Mouse (Mus musculus) forebrain, embryonic 13.5 days (tissue): ENCODE measurements around the gene Clca2. TPM values are rescaled to one million over a fixed set of nuclear protein-coding genes. Genes with fewer than 3 reads are reported as not detected.
A peak's percentile ranks its signal among the peaks of the same experiment; 100 is the strongest.

ENCODE experiments used
- ATAC-seq: fragments of 200-750 bp; cut with Nextera tagmentation; 2 replicates; pipeline ENCODE4 v1.8.0; 2017
- H3K27ac ChIP-seq: fragments of 300-500 bp; sonication (generic); 2 replicates; pipeline ENCODE4 v1.5.1; 2015; ENCODE audit warnings: inconsistent platforms, mild to moderate bottlenecking, moderate library complexity
- H3K27me3 ChIP-seq: fragments of 300-500 bp; sonication (generic); 2 replicates; pipeline ENCODE4 v1.6.1; 2015; ENCODE audit warnings: mild to moderate bottlenecking, inconsistent platforms
- H3K36me3 ChIP-seq: fragments of 300-500 bp; sonication (generic); 2 replicates; pipeline ENCODE4 v1.6.1; 2015; ENCODE audit warnings: mild to moderate bottlenecking, inconsistent platforms; ENCODE audit not compliant: poor library complexity, severe bottlenecking
- H3K4me1 ChIP-seq: fragments of 300-500 bp; sonication (generic); 2 replicates; pipeline ENCODE4 v1.6.1; 2015; ENCODE audit warnings: inconsistent platforms
- H3K4me2 ChIP-seq: fragments of 300-500 bp; sonication (generic); 2 replicates; pipeline ENCODE4 v1.6.1; 2015; ENCODE audit warnings: inconsistent platforms, mild to moderate bottlenecking, moderate library complexity
- H3K4me3 ChIP-seq: fragments of 300-500 bp; sonication (generic); 2 replicates; pipeline ENCODE4 v1.5.1; 2015; ENCODE audit warnings: mild to moderate bottlenecking, inconsistent platforms
- H3K9ac ChIP-seq: fragments of 300-500 bp; sonication (generic); 2 replicates; pipeline ENCODE4 v1.6.1; 2015; ENCODE audit warnings: mild to moderate bottlenecking, inconsistent platforms
- H3K9me3 ChIP-seq: fragments of 300-500 bp; sonication (generic); replicated peaks from 2 replicates; pipeline ENCODE4 v1.6.1; 2016; ENCODE audit warnings: inconsistent platforms
- WGBS: fragments of 180-500 bp; shearing (Covaris S2); methylation state at CpG from one replicate; pipeline ENCODE4 v1.1.7; 2015; 5-methylcytosine and 5-hydroxymethylcytosine counted together
- polyA plus RNA-seq: library from polyadenylated mRNA; unstranded; fragments of >200 nt; fragmentation: Nextera tagmentation; extraction: Ambion mirVana; gene quantifications from 2 replicates; pipeline ENCODE4 v1.2.1, GENCODE M21; 2015

Gene Clca2
- polyA plus RNA-seq, result 0.09 TPM in 1 of 2 replicates, not detected in the other

DNA sequence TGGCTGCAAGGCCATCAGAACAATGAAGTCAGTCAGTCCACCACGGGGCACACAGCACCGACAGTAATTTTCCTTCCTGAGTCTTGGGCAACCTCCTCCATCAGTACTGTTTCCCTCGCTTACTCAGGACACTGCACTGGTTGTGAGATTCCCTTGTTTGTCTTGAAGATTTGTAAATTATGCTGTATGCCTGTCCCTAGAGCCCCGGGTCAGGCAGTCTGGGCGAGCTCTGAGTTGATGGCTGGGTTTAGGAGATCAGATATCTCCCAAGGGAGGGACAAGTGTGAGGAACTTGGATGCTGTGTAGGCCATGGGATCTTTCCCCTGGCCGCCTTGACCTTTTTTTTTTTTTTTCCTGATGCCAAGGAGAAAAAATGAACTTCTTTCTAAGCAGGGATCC lies at the start of gene Clca2:
Gene Clca2, minus strand, starts transcription at position 153 of the 400 bp plus-strand sequence.
- Histone ChIP-seq H3K4me1 (no peaks in the 10 kb centered on the region), H3K36me3 (no peaks in the 10 kb centered on the region), H3K27me3 (no peaks in the 10 kb centered on the region), H3K9ac (no peak within 1 kb of the TSS), H3K27ac (no peak within 1 kb of the TSS), H3K9me3 (no peaks in the 10 kb centered on the region), H3K4me2 (no peak within 1 kb of the TSS), H3K4me3 (no peak within 1 kb of the TSS)
- no peak for ATAC-seq
- 86% methylated on average over 6 of the region's 6 CpGs for WGBS

DNA sequence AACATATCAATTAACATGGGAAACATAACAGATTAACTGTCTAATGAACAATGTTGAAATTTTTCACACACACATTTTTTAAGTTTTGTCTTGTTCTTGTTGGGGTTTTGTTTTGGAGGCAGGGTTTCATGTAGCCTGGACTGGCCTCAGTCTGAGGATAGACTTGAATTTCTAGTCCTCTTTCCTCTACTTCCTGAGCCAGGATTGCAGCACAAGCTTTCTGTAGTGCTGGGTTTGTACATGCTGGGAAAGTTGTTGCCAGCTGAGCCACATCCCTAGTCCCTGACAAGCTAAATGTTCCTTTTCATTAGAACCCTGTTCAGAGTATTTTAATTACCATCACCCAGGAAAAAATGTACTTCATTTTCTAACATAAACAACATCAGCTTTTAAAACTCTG lies 48.7 kb upstream of the Clca2 start:
- Histone ChIP-seq H3K4me1 (0 out of 2 replicates have a peak, but pooled peaks cover 3% of the 10 kb centered on the region), H3K9me3 (no peaks in the 10 kb centered on the region), H3K36me3 (peaks cover 44% of the 10 kb centered on the region; the same call in 1 of the 2 replicates), H3K4me2 (no peak overlapping the region), H3K9ac (no peak overlapping the region), H3K4me3 (no peak overlapping the region), H3K27ac (no peak overlapping the region), H3K27me3 (no peaks in the 10 kb centered on the region)
- ATAC-seq, result no peak

DNA sequence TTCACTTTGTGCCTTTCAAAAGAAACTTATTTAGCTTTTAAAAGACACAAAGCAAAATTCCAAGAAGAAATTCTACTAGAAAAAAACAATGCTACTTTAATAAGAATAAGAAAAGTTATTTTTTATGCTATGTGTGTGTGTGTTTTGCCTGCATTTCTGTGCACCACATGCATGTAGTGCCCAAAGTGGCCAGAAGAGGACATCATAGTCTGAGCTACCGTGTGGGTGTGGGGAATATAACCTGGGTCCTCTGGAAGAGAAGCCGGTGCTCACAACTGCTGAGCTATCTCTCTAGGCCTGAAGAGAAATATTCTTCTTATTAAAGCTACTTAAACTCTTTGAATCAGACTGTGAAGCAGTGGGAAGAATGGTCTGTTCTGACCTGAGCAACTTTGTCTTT lies 48.2 kb upstream of the Clca2 start:
- WGBS, result 83% methylated on average over 2 of the region's 2 CpGs
- no peak overlapping the region for H3K4me3 ChIP-seq
- peaks cover 44% of the 10 kb centered on the region; the same call in 1 of the 2 replicates for H3K36me3 ChIP-seq
- H3K4me2 ChIP-seq, result no peak overlapping the region
- 0 out of 2 replicates have a peak, but pooled peaks cover 3% of the 10 kb centered on the region for H3K4me1 ChIP-seq
- H3K27ac ChIP-seq, result no peak overlapping the region
- H3K27me3 ChIP-seq, result no peaks in the 10 kb centered on the region
- ATAC-seq, result no peak
- H3K9ac ChIP-seq, result no peak overlapping the region
- no peaks in the 10 kb centered on the region for H3K9me3 ChIP-seq

- Histone ChIP-seq H3K9ac (no peak overlapping the region), H3K27ac (no peak overlapping the region), H3K36me3 (peaks cover 44% of the 10 kb centered on the region; the same call in 1 of the 2 replicates), H3K4me2 (no peak overlapping the region), H3K9me3 (no peaks in the 10 kb centered on the region), H3K27me3 (no peaks in the 10 kb centered on the region), H3K4me1 (0 out of 2 replicates have a peak, but pooled peaks cover under 1% of the 10 kb centered on the region), H3K4me3 (no peak overlapping the region)
- no peak for ATAC-seq
- 94% methylated on average over 9 of the region's 9 CpGs for WGBS
Observed at GRCm38 (mm10) chr3:145146871-145147270, 47.6 kb upstream of the Clca2 start.

GRCm38 (mm10) chr3:145143856-145144255 lies 44.6 kb upstream of the Clca2 start:
- H3K4me3 ChIP-seq, result no peak overlapping the region
- peaks cover 30% of the 10 kb centered on the region; the same call in 1 of the 2 replicates for H3K36me3 ChIP-seq
- H3K4me1 ChIP-seq, result no peaks in the 10 kb centered on the region
- ATAC-seq, result no peak
- H3K9ac ChIP-seq, result no peak overlapping the region
- WGBS, result 89% methylated on average over 10 of the region's 10 CpGs
- H3K4me2 ChIP-seq, result no peak overlapping the region
- no peak overlapping the region for H3K27ac ChIP-seq
- H3K9me3 ChIP-seq, result no peaks in the 10 kb centered on the region
- no peaks in the 10 kb centered on the region for H3K27me3 ChIP-seq

DNA sequence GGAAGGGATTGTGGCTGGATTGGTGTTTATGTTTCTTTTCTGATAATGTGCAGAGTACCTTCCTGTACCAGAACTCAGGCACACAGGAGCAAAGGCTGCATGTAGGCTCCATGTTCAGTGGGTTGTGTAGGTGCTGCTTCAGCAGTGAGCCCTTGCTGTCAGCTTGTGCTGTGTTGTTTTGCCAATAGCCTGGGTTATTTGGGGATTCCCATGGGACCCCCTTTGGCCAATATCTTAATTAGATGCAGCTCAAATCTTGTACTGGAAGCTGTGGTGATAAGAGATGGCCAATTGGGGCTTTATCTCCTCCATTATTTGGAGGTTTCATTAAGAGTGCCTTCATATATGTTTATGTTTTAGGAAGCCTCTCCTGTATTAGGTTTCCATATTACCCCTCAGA lies 43.7 kb upstream of the Clca2 start:
- no peak overlapping the region for H3K4me2 ChIP-seq
- no peaks in the 10 kb centered on the region for H3K27me3 ChIP-seq
- no peaks in the 10 kb centered on the region for H3K4me1 ChIP-seq
- H3K4me3 ChIP-seq, result no peak overlapping the region
- H3K27ac ChIP-seq, result no peak overlapping the region
- H3K9ac ChIP-seq, result no peak overlapping the region
- H3K36me3 ChIP-seq, result peaks cover 28% of the 10 kb centered on the region; the same call in 1 of the 2 replicates
- no peak for ATAC-seq
- H3K9me3 ChIP-seq, result no peaks in the 10 kb centered on the region

DNA sequence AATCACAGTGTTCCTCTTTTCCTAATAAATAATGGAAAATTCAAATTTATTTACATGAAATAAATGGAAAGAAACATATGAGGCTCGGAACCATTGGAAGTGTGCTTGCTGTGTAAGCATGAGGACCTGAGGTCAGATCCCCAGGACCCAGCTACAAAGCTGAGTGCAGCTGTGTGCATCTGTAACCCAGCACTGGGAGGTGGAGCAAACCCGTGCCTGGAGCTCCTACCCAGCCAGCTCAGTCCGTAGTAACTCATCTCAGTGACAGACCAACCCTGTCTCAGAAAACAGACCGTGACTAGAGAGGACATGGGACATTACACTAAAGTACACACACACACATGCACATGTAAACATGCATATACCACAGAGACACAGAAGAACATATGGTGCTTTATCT lies 41.0 kb upstream of the Clca2 start:
- WGBS, result 92% methylated on average over 4 of the region's 4 CpGs
- H3K4me3 ChIP-seq, result no peak overlapping the region
- H3K4me2 ChIP-seq, result no peak overlapping the region
- no peak overlapping the region for H3K27ac ChIP-seq
- H3K36me3 ChIP-seq, result peaks cover 17% of the 10 kb centered on the region
- no peak overlapping the region for H3K9ac ChIP-seq
- no peaks in the 10 kb centered on the region for H3K27me3 ChIP-seq
- H3K4me1 ChIP-seq, result no peaks in the 10 kb centered on the region
- H3K9me3 ChIP-seq, result no peaks in the 10 kb centered on the region
- ATAC-seq, result no peak

DNA sequence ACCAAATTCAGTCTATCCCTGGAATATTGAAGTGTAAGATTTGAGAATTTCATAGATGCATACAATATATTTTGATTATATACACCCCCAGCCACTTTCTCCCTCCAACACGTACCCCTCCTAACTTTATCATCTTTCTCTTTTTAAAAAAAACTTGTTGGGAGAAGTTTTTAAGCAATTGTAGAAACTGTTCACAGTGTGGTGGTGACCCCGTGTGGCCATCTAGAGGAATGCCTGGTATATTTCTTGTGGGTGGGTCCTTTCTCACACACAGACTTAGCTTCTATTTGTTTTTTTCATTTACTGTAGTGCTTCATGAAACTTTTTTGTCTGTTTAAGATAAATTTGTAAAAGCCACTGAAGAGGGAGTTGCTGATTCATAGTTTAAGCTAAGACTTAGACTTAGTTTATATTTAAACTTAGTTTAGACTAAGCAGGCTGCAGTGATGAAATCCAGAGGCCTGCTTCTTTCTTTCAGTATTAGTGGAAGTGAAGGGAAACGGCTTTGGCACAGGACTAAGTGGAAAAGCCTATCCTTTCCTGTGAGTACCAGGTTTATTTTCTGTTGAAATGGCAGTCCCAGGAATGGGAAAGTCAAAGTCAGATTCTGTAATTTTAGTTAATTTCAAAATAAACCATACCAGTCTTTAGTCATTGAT lies 32.1 kb upstream of the Clca2 start:
- H3K9me3 ChIP-seq, result no peaks in the 10 kb centered on the region
- 49% methylated on average over 3 of the region's 3 CpGs for WGBS
- peak; percentile 75; the same call in 1 of the 2 replicates for ATAC-seq
- H3K4me3 ChIP-seq, result no peak overlapping the region
- no peaks in the 10 kb centered on the region for H3K4me1 ChIP-seq
- H3K36me3 ChIP-seq, result peaks cover 62% of the 10 kb centered on the region
- H3K27me3 ChIP-seq, result no peaks in the 10 kb centered on the region
- H3K4me2 ChIP-seq, result no peak overlapping the region
- no peak overlapping the region for H3K27ac ChIP-seq
- no peak overlapping the region for H3K9ac ChIP-seq

GRCm38 (mm10) chr3:145129356-145129755 lies 30.1 kb upstream of the Clca2 start:
- H3K36me3 ChIP-seq, result peaks cover 58% of the 10 kb centered on the region
- no peak overlapping the region for H3K9ac ChIP-seq
- no peak overlapping the region for H3K27ac ChIP-seq
- no peaks in the 10 kb centered on the region for H3K4me1 ChIP-seq
- H3K9me3 ChIP-seq, result no peaks in the 10 kb centered on the region
- no peak overlapping the region for H3K4me2 ChIP-seq
- H3K27me3 ChIP-seq, result no peaks in the 10 kb centered on the region
- no peak overlapping the region for H3K4me3 ChIP-seq
- ATAC-seq, result no peak

DNA sequence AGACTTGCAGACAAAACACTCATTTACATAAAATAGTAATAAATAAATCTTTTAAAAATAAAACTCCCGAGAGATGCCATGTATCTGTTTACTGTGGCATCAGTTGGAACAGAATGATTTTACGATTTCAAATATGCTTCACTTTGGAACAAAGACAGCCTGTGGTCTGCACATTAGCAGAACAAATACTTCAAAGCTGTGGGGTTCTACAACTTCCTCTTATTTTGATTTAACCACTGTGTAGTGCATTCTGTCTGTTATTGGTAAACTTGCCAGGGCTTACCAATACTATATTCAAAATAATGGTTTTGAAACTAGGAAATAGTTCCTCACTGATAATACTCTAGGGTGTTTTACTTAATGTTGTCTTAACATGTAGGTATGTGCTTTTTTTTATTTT lies 27.4 kb upstream of the Clca2 start:
- peaks cover 36% of the 10 kb centered on the region for H3K36me3 ChIP-seq
- ATAC-seq, result no peak
- WGBS, result 94% methylated on average over 2 of the region's 2 CpGs
- H3K4me1 ChIP-seq, result peaks cover under 1% of the 10 kb centered on the region; the same call in 1 of the 2 replicates
- H3K27me3 ChIP-seq, result no peaks in the 10 kb centered on the region
- H3K9me3 ChIP-seq, result no peaks in the 10 kb centered on the region
- no peak overlapping the region for H3K4me3 ChIP-seq
- no peak overlapping the region for H3K9ac ChIP-seq
- H3K4me2 ChIP-seq, result no peak overlapping the region
- no peak overlapping the region for H3K27ac ChIP-seq

- Histone ChIP-seq H3K27ac (no peak overlapping the region), H3K9me3 (no peaks in the 10 kb centered on the region), H3K9ac (peak overlapping the region; percentile 86), H3K4me1 (peaks cover 19% of the 10 kb centered on the region), H3K27me3 (no peaks in the 10 kb centered on the region), H3K4me2 (peak overlapping the region; percentile 78), H3K4me3 (peak overlapping the region; percentile 71), H3K36me3 (no peaks in the 10 kb centered on the region)
- 72% methylated on average over 7 of the region's 7 CpGs for WGBS
- ATAC-seq, result no peak
Observed at GRCm38 (mm10) chr3:145119425-145119824, 20.2 kb upstream of the Clca2 start.

DNA sequence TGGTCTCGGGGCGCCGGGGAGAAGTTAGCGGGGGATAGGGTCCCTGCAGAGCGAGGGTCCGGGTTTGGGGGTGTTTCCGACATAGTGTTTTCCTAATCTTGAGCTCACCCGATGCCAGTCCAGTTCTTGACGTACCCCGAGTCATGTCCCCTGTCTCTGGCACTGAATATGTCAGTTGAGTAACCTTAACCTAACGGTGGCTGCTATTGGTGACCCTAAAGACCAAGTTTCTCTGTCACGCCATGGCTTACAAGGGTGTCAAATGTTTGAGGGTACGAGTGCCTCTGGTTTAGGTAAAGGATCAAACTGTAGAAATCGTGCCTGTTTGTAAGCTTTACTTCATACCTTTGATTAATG lies 19.7 kb upstream of the Clca2 start:
- Histone ChIP-seq H3K27me3 (no peaks in the 10 kb centered on the region), H3K9me3 (no peaks in the 10 kb centered on the region), H3K36me3 (no peaks in the 10 kb centered on the region), H3K27ac (peak overlapping the region; percentile 98), H3K4me3 (peak overlapping the region; percentile 71), H3K4me1 (peaks cover 19% of the 10 kb centered on the region), H3K4me2 (peak overlapping the region; percentile 78), H3K9ac (peak overlapping the region; percentile 86)
- WGBS, result 3% methylated on average over 14 of the region's 14 CpGs
- ATAC-seq, result no peak
